Mouse (Mus musculus) spleen, adult 2 months (tissue): ENCODE measurements around the gene Ptpn9.

Source experiments
- CTCF ChIP-seq: fragments of 200-500 bp; IDR thresholded peaks from 2 replicates; pipeline ENCODE4 v1.5.1; 2011; ENCODE audit warnings: mild to moderate bottlenecking, inconsistent platforms; ENCODE audit not compliant: insufficient read depth, insufficient read length, insufficient replicate concordance; ENCODE audit errors: extremely low read depth
- POLR2A ChIP-seq: fragments of 200-500 bp; IDR thresholded peaks from 2 replicates; pipeline ENCODE4 v1.6.1; 2011; ENCODE audit warnings: low read depth, low read length, inconsistent platforms

GRCm38 (mm10) chr9:56961591-56961990 lies 33.1 kb upstream of the Ptpn9 start:
- TF ChIP-seq POLR2A (no peak), CTCF (no peak)
